Mouse (Mus musculus) limb, embryonic 14.5 days (tissue): ENCODE data around the gene Mphosph10. TPM values are rescaled to one million over a fixed set of nuclear protein-coding genes. Genes with fewer than 3 reads are reported as not detected.

Source experiments
- ATAC-seq: fragments of 200-750 bp; cut with Nextera tagmentation; 2 replicates; pipeline ENCODE4 v1.8.0; 2017; ENCODE audit warnings: low read depth, moderate number of reproducible peaks, moderate TSS enrichment; ENCODE audit not compliant: low FRiP score
- DNase-seq: peaks from one replicate; pipeline ENCODE4 v3.0.0-alpha.2; 2015; ENCODE audit warnings: low spot score
- H3K27ac ChIP-seq: fragments of 300-500 bp; sonication (generic); replicated peaks from 2 replicates; pipeline ENCODE4 v1.5.1; 2014; ENCODE audit warnings: low read depth, mild to moderate bottlenecking, low read length, moderate library complexity, mixed read lengths
- H3K27me3 ChIP-seq: fragments of 300-500 bp; sonication (generic); 2 replicates; pipeline ENCODE4 v1.6.1; 2014; ENCODE audit warnings: low read length, mixed read lengths; ENCODE audit not compliant: control insufficient read depth, insufficient read depth
- H3K36me3 ChIP-seq: fragments of 300-500 bp; sonication (generic); 2 replicates; pipeline ENCODE4 v1.6.1; 2014; ENCODE audit warnings: mild to moderate bottlenecking, low read length, moderate library complexity, mixed read lengths; ENCODE audit not compliant: control insufficient read depth, insufficient read depth
- H3K4me1 ChIP-seq: fragments of 300-500 bp; sonication (generic); 2 replicates; pipeline ENCODE4 v1.6.1; 2014; ENCODE audit warnings: antibody characterized with exemption, low read length, mixed read lengths; ENCODE audit not compliant: control insufficient read depth, insufficient read depth
- H3K4me2 ChIP-seq: fragments of 300-500 bp; sonication (generic); replicated peaks from 2 replicates; pipeline ENCODE4 v1.6.1; 2014; ENCODE audit warnings: low read depth, mild to moderate bottlenecking, low read length, moderate library complexity; ENCODE audit not compliant: severe bottlenecking
- H3K4me3 ChIP-seq: fragments of 300-500 bp; sonication (generic); replicated peaks from 2 replicates; pipeline ENCODE4 v1.5.1; 2014; ENCODE audit warnings: low read length
- H3K9ac ChIP-seq: fragments of 300-500 bp; sonication (generic); 2 replicates; pipeline ENCODE4 v1.6.1; 2014; ENCODE audit warnings: mild to moderate bottlenecking, low read depth, low read length, moderate library complexity; ENCODE audit not compliant: severe bottlenecking
- H3K9me3 ChIP-seq: fragments of 300-500 bp; sonication (generic); 2 replicates; pipeline ENCODE4 v1.6.1; 2016; ENCODE audit warnings: low read length; ENCODE audit not compliant: control insufficient read depth
- POLR2A ChIP-seq: fragments of 200-500 bp; IDR thresholded peaks from 2 replicates; pipeline ENCODE4 v1.8.0; 2012; ENCODE audit warnings: inconsistent platforms, mild to moderate bottlenecking, moderate library complexity, borderline replicate concordance; ENCODE audit not compliant: insufficient read depth, insufficient read length; ENCODE audit errors: extremely low read depth
- WGBS: fragments of 180-500 bp; shearing (Covaris S2); extraction: QIAGEN DNeasy Blood & Tissue Kit; methylation state at CpG from one replicate; pipeline ENCODE4 v1.1.7; 2014; 5-methylcytosine and 5-hydroxymethylcytosine counted together
- polyA plus RNA-seq, 2 experiments: library from polyadenylated mRNA; depleted of rRNA in 1 of 2; stranded (reverse) in 1 of 2; unstranded in 1 of 2; fragments of >200 nt; fragmentation: Nextera tagmentation in 1 of 2; extraction: Ambion mirVana in 1 of 2; gene quantifications; 2 replicates each; pipeline versions ENCODE4 v1.2.1 to v1.2.3; 2012 to 2014

The Mphosph10 gene
- polyA plus RNA-seq, 2 experiments, result 20.6 to 38.9 TPM

DNA sequence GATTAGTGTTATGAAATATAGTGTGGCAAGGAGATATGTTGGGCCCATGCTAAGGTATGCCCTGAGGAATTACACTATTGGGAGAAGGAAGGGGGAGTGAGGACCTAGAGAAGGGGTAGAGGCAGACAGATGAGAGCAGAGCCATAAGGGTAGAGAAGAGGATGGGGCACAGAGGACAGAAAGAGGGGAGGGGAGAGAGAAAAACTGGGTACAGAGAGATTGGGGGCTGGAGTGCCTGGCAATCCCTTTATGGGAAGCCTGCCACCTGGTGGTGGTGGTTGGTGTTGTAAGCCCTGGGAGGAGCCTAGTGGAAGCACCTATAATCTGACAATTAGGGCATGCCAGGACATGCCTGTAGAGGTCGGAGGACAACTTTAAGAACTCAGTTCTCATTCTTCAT lies 65.2 kb downstream of the Mphosph10 start:
- Histone ChIP-seq H3K4me3 (no peak overlapping the region), H3K9me3 (no peaks in the 10 kb centered on the region), H3K27me3 (no peaks in the 10 kb centered on the region), H3K36me3 (peaks cover 23% of the 10 kb centered on the region), H3K4me2 (no peak overlapping the region), H3K9ac (no peak overlapping the region), H3K4me1 (no peaks in the 10 kb centered on the region), H3K27ac (no peak overlapping the region)
- 12% methylated on average over 1 of the region's 1 CpGs for WGBS
- ATAC-seq (no peak), DNase-seq (peak; percentile 61)
- TF ChIP-seq POLR2A, result no peak

Other genes starting within 250 kb of the Mphosph10 start
- 0.52 and 1.1 TPM in 2 replicates for gene Trpm1, start 238.4 kb downstream of the Mphosph10 start, polyA plus RNA-seq (2012; rRNA removed)
- gene Trpm1, start 238.4 kb downstream of the Mphosph10 start, polyA plus RNA-seq (2014; fragmentation: Nextera tagmentation; extraction: Ambion mirVana), result 0.33 and 0.85 TPM in 2 replicates
- gene Mtmr10, start 104.6 kb downstream of the Mphosph10 start, polyA plus RNA-seq (2012; rRNA removed), result 9.3 and 10.0 TPM in 2 replicates
- 15.5 and 15.8 TPM in 2 replicates for gene Mtmr10, start 104.6 kb downstream of the Mphosph10 start, polyA plus RNA-seq (2014; fragmentation: Nextera tagmentation; extraction: Ambion mirVana)
- gene Fan1, start 18.2 kb downstream of the Mphosph10 start, polyA plus RNA-seq (2012; rRNA removed), result 4.7 and 5.1 TPM in 2 replicates
- 5.1 and 5.8 TPM in 2 replicates for gene Fan1, start 18.2 kb downstream of the Mphosph10 start, polyA plus RNA-seq (2014; fragmentation: Nextera tagmentation; extraction: Ambion mirVana)
- 26.9 and 37.8 TPM in 2 replicates for gene Mcee, start 339 bp upstream of the Mphosph10 start, polyA plus RNA-seq (2012; rRNA removed)
- gene Mcee, start 339 bp upstream of the Mphosph10 start, polyA plus RNA-seq (2014; fragmentation: Nextera tagmentation; extraction: Ambion mirVana), result 62.2 and 64.8 TPM in 2 replicates
- gene Apba2, start 109.4 kb upstream of the Mphosph10 start, polyA plus RNA-seq (2012; rRNA removed), result 10.3 and 15.2 TPM in 2 replicates
- 7.4 and 9.7 TPM in 2 replicates for gene Apba2, start 109.4 kb upstream of the Mphosph10 start, polyA plus RNA-seq (2014; fragmentation: Nextera tagmentation; extraction: Ambion mirVana)